Mouse (Mus musculus) G1E (cell line): ENCODE data around the gene Klhl2.

Experiments used
- CTCF ChIP-seq: IDR thresholded peaks from 2 replicates; pipeline ENCODE4 v1.5.1; 2012; ENCODE audit warnings: low read depth, low read length, inconsistent platforms, mixed read lengths
- GATA1 ChIP-seq: IDR thresholded peaks from 2 replicates; pipeline ENCODE4 v1.6.1; 2012; ENCODE audit warnings: borderline replicate concordance, low read length, inconsistent platforms, mixed read lengths
- TAL1 ChIP-seq: conservative IDR thresholded peaks from 2 replicates; pipeline ENCODE4 v1.6.1; 2012; ENCODE audit warnings: low read depth, low read length, inconsistent platforms, mixed read lengths

- TF ChIP-seq CTCF: no peak
- no peak for TF ChIP-seq TAL1
- no peak for TF ChIP-seq GATA1
Observed at GRCm38 (mm10) chr8:64839628-64840027, 10.2 kb downstream of the Klhl2 start.
